Mouse (Mus musculus): ENCODE data around the gene Evpl.

The Evpl gene

GRCm38 (mm10) chr11:116255090-116255981, 17.5 kb upstream of the Evpl start:
- no peak for DNase-seq (ENCODE audit: low spot score)

DNA sequence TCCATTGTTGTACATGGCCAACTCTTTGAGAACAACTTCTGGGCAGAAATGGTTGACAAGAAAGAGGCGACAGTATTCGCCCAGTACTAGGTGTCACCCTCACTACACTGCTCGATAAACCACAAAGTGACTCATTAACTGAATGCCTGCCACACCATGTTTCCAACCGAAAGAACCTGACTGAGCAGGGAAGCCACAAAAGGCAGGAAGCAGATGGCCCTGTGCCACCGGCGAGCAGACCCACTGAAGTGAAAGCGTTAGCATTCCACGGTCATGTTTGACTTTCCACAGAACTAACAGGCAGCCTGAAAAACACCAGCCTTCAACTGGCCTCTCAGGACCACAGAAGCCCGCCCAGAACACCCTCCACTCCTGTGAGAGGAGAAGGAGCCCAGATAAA, 16.8 kb upstream of the Evpl start:
- no peak for DNase-seq (ENCODE audit: low spot score)

- no peak for DNase-seq (ENCODE audit: low spot score)
Measured at GRCm38 (mm10) chr11:116253076-116253600, 15.3 kb upstream of the Evpl start.

GRCm38 (mm10) chr11:116250898-116251297, 13.0 kb upstream of the Evpl start:
- DNase-seq (ENCODE audit: low spot score), result no peak

- DNase-seq (ENCODE audit: low spot score), result no peak
Measured at GRCm38 (mm10) chr11:116247502-116248222, 9.8 kb upstream of the Evpl start.

- no peak for DNase-seq (ENCODE audit: low spot score)
Measured at GRCm38 (mm10) chr11:116245616-116246015, 7.7 kb upstream of the Evpl start.

GRCm38 (mm10) chr11:116244580-116244979, 6.7 kb upstream of the Evpl start:
- no peak for DNase-seq (ENCODE audit: low spot score)

DNA sequence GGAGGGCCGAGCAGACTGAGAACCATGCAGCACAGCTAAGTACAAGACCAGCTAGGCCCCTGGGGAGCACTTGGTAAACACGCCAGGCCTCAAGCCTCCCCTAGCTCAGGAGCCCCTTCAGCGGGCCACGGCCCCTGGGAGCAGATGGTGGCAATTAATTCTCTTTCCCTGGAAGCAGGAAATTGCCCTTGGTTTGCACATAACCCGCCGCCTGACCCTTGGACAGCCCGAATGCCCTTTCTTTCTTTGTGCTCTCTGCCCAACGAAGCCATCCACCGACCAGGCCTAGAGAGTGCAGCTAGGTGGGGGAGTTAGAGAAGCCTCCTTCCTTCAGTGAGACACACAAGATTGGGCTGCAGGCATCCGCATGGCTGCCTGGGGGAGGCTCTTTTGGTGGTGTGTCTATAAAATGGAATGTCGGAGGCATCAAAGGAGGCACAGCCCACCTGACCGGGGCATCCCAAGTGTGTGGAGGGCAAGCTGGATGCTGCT, 3.9 kb upstream of the Evpl start:
- DNase-seq (ENCODE audit: low spot score), result no peak

DNA sequence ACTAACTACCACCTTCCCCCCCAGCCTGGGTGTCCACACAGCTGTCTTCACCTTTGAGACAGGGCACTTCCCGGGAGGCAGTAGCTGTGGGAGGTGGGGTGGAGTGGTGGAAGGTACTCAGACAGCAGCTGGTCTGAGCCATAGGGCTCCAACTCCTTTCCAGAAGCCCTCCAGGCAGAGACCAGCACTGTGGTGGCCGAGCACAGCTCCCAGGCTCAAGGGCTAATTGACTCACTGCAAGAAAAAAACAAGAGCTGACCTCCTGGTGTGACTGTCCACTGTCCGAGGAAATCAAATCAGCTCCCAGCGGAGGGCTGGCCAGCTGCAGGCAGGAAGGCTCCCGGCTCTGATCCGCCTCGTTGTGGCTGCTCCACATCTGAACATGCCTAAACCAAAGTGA, 1.9 kb upstream of the Evpl start:
- DNase-seq (ENCODE audit: low spot score), result no peak

GRCm38 (mm10) chr11:116234901-116235300, 3.0 kb downstream of the Evpl start:
- no peak for DNase-seq (ENCODE audit: low spot score)

GRCm38 (mm10) chr11:116232427-116232826, 5.5 kb downstream of the Evpl start:
- no peak for DNase-seq (ENCODE audit: low spot score)

- DNase-seq (ENCODE audit: low spot score), result no peak
Measured at GRCm38 (mm10) chr11:116228699-116229098, 9.2 kb downstream of the Evpl start.

- peak; percentile 62 for DNase-seq (ENCODE audit: low spot score)
Measured at GRCm38 (mm10) chr11:116226414-116226813, 11.5 kb downstream of the Evpl start.

- DNase-seq (ENCODE audit: low spot score), result no peak
Measured at GRCm38 (mm10) chr11:116222740-116223059, 15.2 kb downstream of the Evpl start.

GRCm38 (mm10) chr11:116221931-116222739, 15.7 kb downstream of the Evpl start:
- DNase-seq (ENCODE audit: low spot score), result no peak

GRCm38 (mm10) chr11:116219885-116220284, 18.0 kb downstream of the Evpl start:
- no peak for DNase-seq (ENCODE audit: low spot score)

DNA sequence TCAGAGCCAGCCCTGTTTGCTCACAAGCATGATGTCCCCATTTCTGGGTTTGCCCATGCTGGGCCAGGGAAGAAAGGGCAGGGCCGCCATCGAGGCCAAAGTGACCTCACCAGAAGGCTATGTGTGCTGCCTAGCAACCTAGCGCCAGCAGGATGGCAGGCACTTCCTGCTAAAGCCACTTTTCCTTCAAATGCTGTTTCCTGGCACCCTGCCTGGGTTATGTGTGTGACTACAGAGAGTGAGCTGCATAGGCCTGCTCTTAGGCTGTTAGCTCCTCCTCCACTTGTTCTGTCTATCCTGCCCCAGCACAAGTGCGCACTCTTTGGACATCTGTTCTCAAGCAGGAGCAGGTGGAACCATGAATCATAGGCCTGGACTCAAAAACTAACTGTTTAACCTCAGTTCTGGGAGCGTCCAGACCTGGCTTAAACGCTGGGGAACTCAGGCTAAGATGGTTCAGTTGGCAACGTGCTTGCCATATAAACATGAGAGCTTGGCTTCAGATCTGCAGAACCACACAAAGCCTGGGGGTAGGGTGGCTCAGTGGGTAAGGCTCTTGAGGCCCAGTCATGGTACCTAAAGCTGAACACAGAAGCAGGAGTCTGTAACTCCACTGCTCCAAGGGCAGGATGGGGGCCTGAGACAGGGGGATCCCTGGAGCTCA, 19.0 kb downstream of the Evpl start:
- DNase-seq (ENCODE audit: low spot score), result peak; percentile 79

- no peak for DNase-seq (ENCODE audit: low spot score)
Measured at GRCm38 (mm10) chr11:116218263-116218662, 19.6 kb downstream of the Evpl start.

DNA sequence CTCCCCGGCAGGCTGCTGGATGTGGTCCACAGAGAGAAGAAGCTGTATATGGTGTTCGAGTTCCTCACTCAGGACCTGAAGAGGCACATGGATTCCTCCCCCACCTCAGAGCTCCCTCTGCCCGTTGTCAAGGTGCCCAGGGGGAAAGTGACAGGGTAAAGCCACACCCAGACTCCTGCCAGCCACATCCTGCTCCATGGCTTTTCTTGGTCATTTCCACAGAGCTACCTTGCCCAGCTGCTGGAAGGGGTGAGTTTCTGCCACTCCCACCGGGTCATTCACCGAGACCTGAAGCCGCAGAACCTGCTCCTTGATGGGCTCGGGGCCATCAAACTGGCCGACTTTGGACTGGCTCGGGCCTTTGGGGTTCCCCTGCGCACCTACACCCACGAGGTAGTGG, 21.3 kb downstream of the Evpl start:
- DNase-seq (ENCODE audit: low spot score), result no peak

GRCm38 (mm10) chr11:116215991-116216390, 21.9 kb downstream of the Evpl start:
- no peak for DNase-seq (ENCODE audit: low spot score)

DNA sequence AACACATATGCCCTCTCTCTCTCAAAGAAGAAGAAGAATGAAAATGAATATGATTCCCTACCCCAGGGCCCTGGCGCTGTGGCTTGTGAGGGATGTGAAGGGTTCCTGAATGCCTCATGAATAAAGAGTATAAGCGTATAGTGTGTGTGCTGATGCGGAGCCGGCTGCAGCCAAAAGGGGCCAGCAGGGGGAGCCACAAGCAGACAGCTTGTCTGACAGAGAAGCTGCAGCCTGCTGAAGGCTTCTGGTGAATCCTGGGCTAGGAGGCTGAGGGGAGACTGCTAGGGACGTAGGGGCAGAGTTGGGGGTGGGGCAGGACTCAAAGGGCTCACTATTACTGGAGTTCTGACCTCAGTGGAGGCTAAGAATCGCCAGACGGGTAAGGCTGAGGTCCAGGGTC, 22.7 kb downstream of the Evpl start:
- DNase-seq (ENCODE audit: low spot score), result no peak

All from testis, postnatal 14 days (tissue).